Mouse (Mus musculus) kidney, postnatal 0 days (tissue): ENCODE data around the gene Prkn. TPM values are rescaled to one million over a fixed set of nuclear protein-coding genes. Genes with fewer than 3 reads are reported as not detected.
A peak's percentile ranks its signal among the peaks of the same experiment; 100 is the strongest.

ENCODE experiments used
- ATAC-seq: fragments of 200-750 bp; cut with Nextera tagmentation; replicated peaks from 2 replicates; pipeline ENCODE4 v1.8.0; 2017; ENCODE audit warnings: low read depth, moderate number of reproducible peaks, moderate TSS enrichment, moderate library complexity; ENCODE audit not compliant: low FRiP score
- DNase-seq: peaks from one replicate; pipeline ENCODE4 v3.0.0-alpha.2; 2016; ENCODE audit warnings: low spot score
- H3K27ac ChIP-seq: fragments of 300-500 bp; sonication (generic); 2 replicates; pipeline ENCODE4 v1.5.1; 2014; ENCODE audit warnings: mild to moderate bottlenecking
- H3K27me3 ChIP-seq: fragments of 300-500 bp; sonication (generic); 2 replicates; pipeline ENCODE4 v1.6.1; 2014; ENCODE audit warnings: low read length, mixed read lengths; ENCODE audit not compliant: insufficient read depth
- H3K36me3 ChIP-seq: fragments of 300-500 bp; sonication (generic); 2 replicates; pipeline ENCODE4 v1.6.1; 2014; ENCODE audit warnings: low read length, mixed read lengths; ENCODE audit not compliant: insufficient read depth
- H3K4me1 ChIP-seq: fragments of 300-500 bp; sonication (generic); replicated peaks from 2 replicates; pipeline ENCODE4 v1.6.1; 2014; ENCODE audit warnings: antibody characterized with exemption, low read length, mixed read lengths; ENCODE audit not compliant: insufficient read depth
- H3K4me2 ChIP-seq: fragments of 300-500 bp; sonication (generic); 2 replicates; pipeline ENCODE4 v1.6.1; 2014; ENCODE audit warnings: mild to moderate bottlenecking, low read length, moderate library complexity, mixed read lengths
- H3K4me3 ChIP-seq: fragments of 300-500 bp; sonication (generic); replicated peaks from 2 replicates; pipeline ENCODE4 v1.5.1; 2014; ENCODE audit warnings: low read depth, low read length
- H3K9ac ChIP-seq: fragments of 300-500 bp; sonication (generic); 2 replicates; pipeline ENCODE4 v1.6.1; 2014; ENCODE audit warnings: low read depth, low read length
- H3K9me3 ChIP-seq: fragments of 300-500 bp; sonication (generic); replicated peaks from 2 replicates; pipeline ENCODE4 v1.6.1; 2016; ENCODE audit warnings: low read length, inconsistent platforms, mixed read lengths
- CTCF ChIP-seq: IDR thresholded peaks from 2 replicates; pipeline ENCODE4 v1.5.1; 2016; ENCODE audit warnings: antibody characterized with exemption, low read depth, mild to moderate bottlenecking, moderate library complexity
- WGBS: fragments of 180-500 bp; shearing (Covaris S2); extraction: QIAGEN DNeasy Blood & Tissue Kit; methylation state at CpG from one replicate; pipeline ENCODE4 v1.1.7; 2014; 5-methylcytosine and 5-hydroxymethylcytosine counted together
- polyA plus RNA-seq: library from polyadenylated mRNA; unstranded; fragments of >200 nt; fragmentation: Nextera tagmentation; extraction: Ambion mirVana; gene quantifications from 2 replicates; pipeline ENCODE4 v1.2.1, GENCODE M21; 2015

Gene Prkn
- polyA plus RNA-seq, 1 experiment from 2014 or later = 3.6 TPM

- no peak overlapping the region for H3K9ac ChIP-seq
- H3K4me2 ChIP-seq = no peak overlapping the region
- no peaks in the 10 kb centered on the region for H3K36me3 ChIP-seq
- no peak overlapping the region for H3K4me3 ChIP-seq
- H3K27ac ChIP-seq = no peak overlapping the region
- no peaks in the 10 kb centered on the region for H3K27me3 ChIP-seq
- ATAC-seq (no peak), DNase-seq (no peak)
- WGBS = 88% methylated on average over 4 of the region's 4 CpGs
- H3K4me1 ChIP-seq = no peaks in the 10 kb centered on the region
- no peak for TF ChIP-seq CTCF
- H3K9me3 ChIP-seq = no peaks in the 10 kb centered on the region
These were observed 1091.5 kb downstream of the Prkn start for GRCm38 (mm10) chr17:11931641-11932040.

GRCm38 (mm10) chr17:11933737-11934136 lies 1093.6 kb downstream of the Prkn start:
- Histone ChIP-seq H3K4me1 (no peaks in the 10 kb centered on the region), H3K36me3 (no peaks in the 10 kb centered on the region), H3K9me3 (no peaks in the 10 kb centered on the region), H3K9ac (no peak overlapping the region), H3K4me2 (no peak overlapping the region), H3K27me3 (no peaks in the 10 kb centered on the region), H3K27ac (no peak overlapping the region), H3K4me3 (no peak overlapping the region)
- no peak for ATAC-seq
- TF ChIP-seq CTCF = no peak
- DNase-seq = no peak
- 80% methylated on average over 5 of the region's 5 CpGs for WGBS

- H3K27me3 ChIP-seq = no peaks in the 10 kb centered on the region
- TF ChIP-seq CTCF = no peak
- H3K4me1 ChIP-seq = no peaks in the 10 kb centered on the region
- DNase-seq (no peak), ATAC-seq (no peak)
- 76% methylated on average over 3 of the region's 3 CpGs for WGBS
- no peak overlapping the region for H3K4me3 ChIP-seq
- H3K4me2 ChIP-seq = no peak overlapping the region
- H3K9me3 ChIP-seq = no peaks in the 10 kb centered on the region
- no peak overlapping the region for H3K27ac ChIP-seq
- no peaks in the 10 kb centered on the region for H3K36me3 ChIP-seq
- no peak overlapping the region for H3K9ac ChIP-seq
These were observed 1107.3 kb downstream of the Prkn start for GRCm38 (mm10) chr17:11947436-11947835.

GRCm38 (mm10) chr17:11949551-11950197 lies 1109.5 kb downstream of the Prkn start:
- H3K4me2 ChIP-seq = 0 out of 2 replicates have a peak overlapping the region, but pooled peaks have one; percentile 15
- H3K9me3 ChIP-seq = no peaks in the 10 kb centered on the region
- WGBS = 33% methylated on average over 10 of the region's 10 CpGs
- ATAC-seq = no peak
- no peak overlapping the region for H3K27ac ChIP-seq
- DNase-seq = peak; percentile 36
- no peaks in the 10 kb centered on the region for H3K27me3 ChIP-seq
- H3K36me3 ChIP-seq = no peaks in the 10 kb centered on the region
- no peak overlapping the region for H3K9ac ChIP-seq
- no peaks in the 10 kb centered on the region for H3K4me1 ChIP-seq
- no peak overlapping the region for H3K4me3 ChIP-seq
- no peak for TF ChIP-seq CTCF

GRCm38 (mm10) chr17:11950198-11950594 lies 1110.0 kb downstream of the Prkn start:
- TF ChIP-seq CTCF = no peak
- H3K9ac ChIP-seq = no peak overlapping the region
- WGBS = 32% methylated on average over 8 of the region's 8 CpGs
- H3K27ac ChIP-seq = no peak overlapping the region
- H3K4me3 ChIP-seq = no peak overlapping the region
- no peak overlapping the region for H3K4me2 ChIP-seq
- DNase-seq = no peak
- H3K36me3 ChIP-seq = no peaks in the 10 kb centered on the region
- no peaks in the 10 kb centered on the region for H3K9me3 ChIP-seq
- H3K27me3 ChIP-seq = no peaks in the 10 kb centered on the region
- H3K4me1 ChIP-seq = no peaks in the 10 kb centered on the region
- ATAC-seq = no peak

GRCm38 (mm10) chr17:11955317-11955716 lies 1115.1 kb downstream of the Prkn start:
- ATAC-seq (no peak), DNase-seq (no peak)
- H3K9me3 ChIP-seq = no peaks in the 10 kb centered on the region
- H3K4me2 ChIP-seq = no peak overlapping the region
- no peak overlapping the region for H3K9ac ChIP-seq
- no peak for TF ChIP-seq CTCF
- H3K27ac ChIP-seq = no peak overlapping the region
- H3K27me3 ChIP-seq = no peaks in the 10 kb centered on the region
- no peaks in the 10 kb centered on the region for H3K4me1 ChIP-seq
- H3K4me3 ChIP-seq = no peak overlapping the region
- H3K36me3 ChIP-seq = no peaks in the 10 kb centered on the region
- 80% methylated on average over 6 of the region's 6 CpGs for WGBS

- DNase-seq (no peak), ATAC-seq (no peak)
- H3K27ac ChIP-seq = no peak overlapping the region
- no peak overlapping the region for H3K4me3 ChIP-seq
- no peak overlapping the region for H3K9ac ChIP-seq
- no peak overlapping the region for H3K4me2 ChIP-seq
- H3K9me3 ChIP-seq = no peaks in the 10 kb centered on the region
- H3K4me1 ChIP-seq = peaks cover 5% of the 10 kb centered on the region; the same call in 1 of the 2 replicates
- TF ChIP-seq CTCF = no peak
- H3K36me3 ChIP-seq = no peaks in the 10 kb centered on the region
- H3K27me3 ChIP-seq = no peaks in the 10 kb centered on the region
- WGBS = 88% methylated on average over 8 of the region's 8 CpGs
These were observed 1120.3 kb downstream of the Prkn start for GRCm38 (mm10) chr17:11960492-11960891.
